Mouse (Mus musculus): ENCODE results near the gene F2. TPM values are rescaled to one million over a fixed set of nuclear protein-coding genes. Genes with fewer than 3 reads are reported as not detected.

F2 gene
- polyA plus RNA-seq, 2 experiments = 1.3 to 1.7 TPM

DNA sequence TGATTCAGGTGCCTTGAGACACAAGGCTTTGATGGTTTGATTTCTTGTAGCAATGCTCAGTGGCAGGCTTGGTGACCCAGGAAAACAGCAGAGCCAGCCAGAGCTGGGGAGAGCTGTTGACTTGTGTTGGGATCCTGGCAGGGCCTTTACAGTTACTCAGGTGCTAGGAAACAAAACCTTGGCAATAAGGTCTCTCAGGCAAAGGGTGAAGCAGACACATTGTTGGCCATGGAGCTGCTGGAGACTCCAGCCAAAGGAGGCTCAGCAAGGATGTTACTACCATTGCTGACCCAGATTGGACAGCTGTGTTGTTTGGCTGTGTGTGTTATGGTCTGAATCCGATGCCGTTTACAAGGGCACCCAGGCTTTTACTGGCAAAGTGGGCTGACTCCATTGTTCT, 37.4 kb upstream of the F2 start:
- H3K27me3 ChIP-seq (ENCODE audit: control insufficient read depth, insufficient read depth, low read length) = no peaks in the 10 kb centered on the region
- no peaks in the 10 kb centered on the region for H3K9me3 ChIP-seq (ENCODE audit: control insufficient read depth, low read length)
- H3K4me3 ChIP-seq (replicated peaks; ENCODE audit: low read length) = no peak overlapping the region
- ATAC-seq (ENCODE audit: low FRiP score, low read depth) (no peak), DNase-seq (ENCODE audit: low spot score) (no peak)
- no peaks in the 10 kb centered on the region for H3K4me1 ChIP-seq (ENCODE audit: control insufficient read depth, insufficient read depth, low read length)
- no peak overlapping the region for H3K27ac ChIP-seq (replicated peaks; ENCODE audit: low read depth, low read length)
- WGBS = 72% methylated on average over 2 of the region's 2 CpGs
- no peak for TF ChIP-seq POLR2A (IDR thresholded peaks at IDR 0.05; ENCODE audit: borderline replicate concordance, extremely low read depth, insufficient read depth, insufficient read length)
- H3K9ac ChIP-seq (ENCODE audit: low read depth, low read length, severe bottlenecking) = no peak overlapping the region
- H3K4me2 ChIP-seq (replicated peaks; ENCODE audit: low read depth, low read length, severe bottlenecking) = no peak overlapping the region
- H3K36me3 ChIP-seq (ENCODE audit: control insufficient read depth, insufficient read depth, low read length) = peaks cover 85% of the 10 kb centered on the region

DNA sequence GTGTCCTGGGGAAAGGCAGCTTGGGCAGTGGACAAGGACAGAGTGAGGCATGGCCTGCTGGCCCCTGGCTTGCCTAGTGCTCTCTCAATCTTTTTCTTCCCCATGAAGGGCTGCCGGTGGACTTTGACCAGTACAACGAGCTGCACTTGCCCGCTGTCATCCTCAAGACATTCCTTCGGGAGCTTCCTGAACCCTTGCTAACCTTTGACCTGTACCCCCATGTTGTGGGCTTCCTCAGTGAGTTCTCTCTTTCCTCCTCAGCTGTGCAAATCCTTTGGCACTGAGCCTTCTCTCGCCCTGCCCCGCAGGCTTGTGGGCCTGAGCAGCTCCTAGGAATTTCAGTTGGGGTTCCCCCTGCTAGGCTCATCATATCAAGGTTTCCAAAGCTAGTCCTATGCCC, 33.8 kb upstream of the F2 start:
- WGBS = 94% methylated on average over 6 of the region's 6 CpGs
- peaks cover 78% of the 10 kb centered on the region for H3K36me3 ChIP-seq (ENCODE audit: control insufficient read depth, insufficient read depth, low read length)
- H3K9ac ChIP-seq (ENCODE audit: low read depth, low read length, severe bottlenecking) = no peak overlapping the region
- no peak overlapping the region for H3K27ac ChIP-seq (replicated peaks; ENCODE audit: low read depth, low read length)
- H3K9me3 ChIP-seq (ENCODE audit: control insufficient read depth, low read length) = no peaks in the 10 kb centered on the region
- H3K27me3 ChIP-seq (ENCODE audit: control insufficient read depth, insufficient read depth, low read length) = no peaks in the 10 kb centered on the region
- ATAC-seq (ENCODE audit: low FRiP score, low read depth) (no peak), DNase-seq (ENCODE audit: low spot score) (no peak)
- TF ChIP-seq POLR2A (IDR thresholded peaks at IDR 0.05; ENCODE audit: borderline replicate concordance, extremely low read depth, insufficient read depth, insufficient read length) = no peak
- H3K4me2 ChIP-seq (replicated peaks; ENCODE audit: low read depth, low read length, severe bottlenecking) = no peak overlapping the region
- no peak overlapping the region for H3K4me3 ChIP-seq (replicated peaks; ENCODE audit: low read length)
- H3K4me1 ChIP-seq (ENCODE audit: control insufficient read depth, insufficient read depth, low read length) = no peaks in the 10 kb centered on the region

DNA sequence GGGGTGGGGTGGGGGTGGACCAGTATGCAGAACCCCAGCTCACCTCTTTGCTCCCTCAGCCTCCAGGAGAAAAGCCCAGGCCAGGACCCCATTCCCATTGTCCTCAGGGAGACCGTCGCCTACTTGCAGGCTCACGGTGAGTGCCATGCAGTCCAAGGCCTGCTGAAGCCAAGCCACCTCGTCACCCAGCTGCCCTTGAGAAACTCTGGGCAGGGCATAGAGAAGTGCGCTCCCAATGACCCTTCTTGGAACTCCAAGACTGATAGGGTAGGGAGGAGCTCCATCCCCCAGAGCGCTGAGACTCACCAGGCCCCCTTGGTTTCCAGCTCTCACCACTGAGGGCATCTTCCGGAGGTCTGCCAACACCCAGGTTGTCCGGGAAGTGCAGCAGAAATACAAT, 33.1 kb upstream of the F2 start:
- no peak for TF ChIP-seq POLR2A (IDR thresholded peaks at IDR 0.05; ENCODE audit: borderline replicate concordance, extremely low read depth, insufficient read depth, insufficient read length)
- H3K27ac ChIP-seq (replicated peaks; ENCODE audit: low read depth, low read length) = no peak overlapping the region
- H3K9ac ChIP-seq (ENCODE audit: low read depth, low read length, severe bottlenecking) = no peak overlapping the region
- no peak for ATAC-seq (ENCODE audit: low FRiP score, low read depth)
- no peaks in the 10 kb centered on the region for H3K4me1 ChIP-seq (ENCODE audit: control insufficient read depth, insufficient read depth, low read length)
- DNase-seq (ENCODE audit: low spot score) = no peak
- no peak overlapping the region for H3K4me3 ChIP-seq (replicated peaks; ENCODE audit: low read length)
- no peaks in the 10 kb centered on the region for H3K27me3 ChIP-seq (ENCODE audit: control insufficient read depth, insufficient read depth, low read length)
- peaks cover 78% of the 10 kb centered on the region for H3K36me3 ChIP-seq (ENCODE audit: control insufficient read depth, insufficient read depth, low read length)
- H3K9me3 ChIP-seq (ENCODE audit: control insufficient read depth, low read length) = no peaks in the 10 kb centered on the region
- H3K4me2 ChIP-seq (replicated peaks; ENCODE audit: low read depth, low read length, severe bottlenecking) = no peak overlapping the region
- WGBS = 90% methylated on average over 8 of the region's 8 CpGs

DNA sequence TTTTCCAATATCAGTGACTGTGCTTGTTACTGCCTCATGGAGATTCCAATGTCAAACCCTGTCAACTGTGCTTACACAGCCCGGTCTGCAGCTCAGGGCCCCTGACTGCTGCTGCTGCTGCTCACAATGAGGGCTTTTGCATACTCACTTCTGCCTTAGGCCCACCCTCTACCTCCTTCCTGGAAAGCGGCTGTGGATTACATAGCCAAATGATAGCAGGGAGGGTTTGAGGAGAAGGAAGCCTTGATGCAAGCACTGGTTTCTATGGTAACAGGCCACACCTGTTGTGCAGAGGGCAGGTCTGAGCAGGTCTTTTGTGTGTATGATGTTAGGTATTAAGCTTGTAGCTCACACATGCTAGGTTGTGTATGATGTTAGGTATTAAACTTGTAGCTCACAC, 31.5 kb upstream of the F2 start:
- Histone ChIP-seq H3K4me3 (replicated peaks; ENCODE audit: low read length) (no peak overlapping the region), H3K27ac (replicated peaks; ENCODE audit: low read depth, low read length) (no peak overlapping the region), H3K4me1 (ENCODE audit: control insufficient read depth, insufficient read depth, low read length) (no peaks in the 10 kb centered on the region), H3K9ac (ENCODE audit: low read depth, low read length, severe bottlenecking) (no peak overlapping the region), H3K27me3 (ENCODE audit: control insufficient read depth, insufficient read depth, low read length) (no peaks in the 10 kb centered on the region), H3K9me3 (ENCODE audit: control insufficient read depth, low read length) (no peaks in the 10 kb centered on the region), H3K36me3 (ENCODE audit: control insufficient read depth, insufficient read depth, low read length) (peaks cover 81% of the 10 kb centered on the region), H3K4me2 (replicated peaks; ENCODE audit: low read depth, low read length, severe bottlenecking) (no peak overlapping the region)
- no peak for DNase-seq (ENCODE audit: low spot score)
- no peak for ATAC-seq (ENCODE audit: low FRiP score, low read depth)
- 61% methylated on average over 2 of the region's 2 CpGs for WGBS
- no peak for TF ChIP-seq POLR2A (IDR thresholded peaks at IDR 0.05; ENCODE audit: borderline replicate concordance, extremely low read depth, insufficient read depth, insufficient read length)

DNA sequence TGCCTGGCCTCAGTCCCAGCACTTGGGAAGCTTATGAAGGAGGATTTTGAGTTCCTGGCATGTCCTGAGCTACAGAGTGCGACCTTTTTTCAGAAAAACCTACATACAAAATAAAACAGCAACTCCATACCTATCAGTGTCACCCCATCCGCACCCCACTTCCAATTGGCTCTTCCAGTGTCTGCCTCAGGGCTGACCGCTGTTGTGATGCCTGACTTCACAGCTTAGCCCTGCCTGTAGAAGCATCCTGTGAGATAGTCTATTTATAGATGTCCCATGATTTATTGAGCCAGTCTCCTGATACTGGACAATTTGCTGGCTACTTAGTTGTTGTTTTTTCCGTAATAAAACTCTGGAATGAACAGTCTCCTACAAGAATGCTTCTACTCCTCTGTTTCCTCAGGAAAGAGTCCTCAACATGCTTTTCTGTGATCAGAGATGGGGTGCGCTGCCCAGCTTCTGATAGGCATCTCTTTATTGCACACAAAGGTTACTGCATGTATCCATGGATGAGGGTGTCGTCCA, 30.2 kb upstream of the F2 start:
- Histone ChIP-seq H3K36me3 (ENCODE audit: control insufficient read depth, insufficient read depth, low read length) (peaks cover 90% of the 10 kb centered on the region), H3K9me3 (ENCODE audit: control insufficient read depth, low read length) (no peaks in the 10 kb centered on the region), H3K4me2 (replicated peaks; ENCODE audit: low read depth, low read length, severe bottlenecking) (no peak overlapping the region), H3K4me1 (ENCODE audit: control insufficient read depth, insufficient read depth, low read length) (no peaks in the 10 kb centered on the region), H3K27ac (replicated peaks; ENCODE audit: low read depth, low read length) (no peak overlapping the region), H3K27me3 (ENCODE audit: control insufficient read depth, insufficient read depth, low read length) (no peaks in the 10 kb centered on the region), H3K9ac (ENCODE audit: low read depth, low read length, severe bottlenecking) (no peak overlapping the region), H3K4me3 (replicated peaks; ENCODE audit: low read length) (no peak overlapping the region)
- TF ChIP-seq POLR2A (IDR thresholded peaks at IDR 0.05; ENCODE audit: borderline replicate concordance, extremely low read depth, insufficient read depth, insufficient read length) = no peak
- ATAC-seq (ENCODE audit: low FRiP score, low read depth) (no peak), DNase-seq (ENCODE audit: low spot score) (no peak)
- WGBS = 95% methylated on average over 6 of the region's 6 CpGs

DNA sequence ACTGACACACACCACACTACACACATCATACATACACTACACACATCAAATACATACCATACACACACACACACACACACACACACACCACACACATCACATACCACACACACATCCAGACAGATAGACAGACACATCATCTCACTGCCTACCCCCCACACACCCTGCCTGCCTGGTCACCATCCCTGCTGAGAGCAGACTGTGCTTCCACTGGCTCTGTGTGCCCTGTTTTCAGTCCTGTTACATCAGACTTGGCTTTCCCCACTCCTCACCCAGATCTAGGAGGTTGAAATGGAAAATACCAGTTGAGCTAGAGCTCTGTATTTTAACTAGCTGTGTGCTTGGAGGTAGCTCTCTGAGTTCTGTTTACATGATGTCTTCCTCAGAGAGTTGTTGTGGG, 28.6 kb upstream of the F2 start:
- no peak overlapping the region for H3K9ac ChIP-seq (ENCODE audit: low read depth, low read length, severe bottlenecking)
- DNase-seq (ENCODE audit: low spot score) = no peak
- H3K9me3 ChIP-seq (ENCODE audit: control insufficient read depth, low read length) = no peaks in the 10 kb centered on the region
- no peak for ATAC-seq (ENCODE audit: low FRiP score, low read depth)
- no peak overlapping the region for H3K4me3 ChIP-seq (replicated peaks; ENCODE audit: low read length)
- no peaks in the 10 kb centered on the region for H3K27me3 ChIP-seq (ENCODE audit: control insufficient read depth, insufficient read depth, low read length)
- H3K36me3 ChIP-seq (ENCODE audit: control insufficient read depth, insufficient read depth, low read length) = peaks cover 87% of the 10 kb centered on the region
- no peak overlapping the region for H3K4me2 ChIP-seq (replicated peaks; ENCODE audit: low read depth, low read length, severe bottlenecking)
- H3K27ac ChIP-seq (replicated peaks; ENCODE audit: low read depth, low read length) = no peak overlapping the region
- TF ChIP-seq POLR2A (IDR thresholded peaks at IDR 0.05; ENCODE audit: borderline replicate concordance, extremely low read depth, insufficient read depth, insufficient read length) = no peak
- no peaks in the 10 kb centered on the region for H3K4me1 ChIP-seq (ENCODE audit: control insufficient read depth, insufficient read depth, low read length)

All from limb, embryonic 14.5 days (tissue).